Mouse (Mus musculus) liver, adult 2 months (tissue): ENCODE results near the gene H6pd.

Source experiments
- CTCF ChIP-seq: fragments of 200-500 bp; IDR thresholded peaks from 2 replicates; pipeline ENCODE4 v1.5.1; 2011; ENCODE audit warnings: low read depth, low read length, control low read depth
- POLR2A ChIP-seq: fragments of 200-500 bp; IDR thresholded peaks from 2 replicates; pipeline ENCODE4 v1.6.1; 2011; ENCODE audit warnings: low read length, control low read depth; ENCODE audit not compliant: insufficient read depth; ENCODE audit errors: extremely low read depth

GRCm38 (mm10) chr4:149975730-149976254 is 33.0 kb downstream of the H6pd start:
- TF ChIP-seq CTCF (no peak), POLR2A (no peak)
